Mouse (Mus musculus): Measurements from ENCODE around the gene Gm6525. TPM values are rescaled to one million over a fixed set of nuclear protein-coding genes. Genes with fewer than 3 reads are reported as not detected.

Gene Gm6525
- polyA plus RNA-seq (2015; fragmentation: Nextera tagmentation; extraction: Ambion mirVana): 3.3 and 4.2 TPM in 2 replicates

DNA sequence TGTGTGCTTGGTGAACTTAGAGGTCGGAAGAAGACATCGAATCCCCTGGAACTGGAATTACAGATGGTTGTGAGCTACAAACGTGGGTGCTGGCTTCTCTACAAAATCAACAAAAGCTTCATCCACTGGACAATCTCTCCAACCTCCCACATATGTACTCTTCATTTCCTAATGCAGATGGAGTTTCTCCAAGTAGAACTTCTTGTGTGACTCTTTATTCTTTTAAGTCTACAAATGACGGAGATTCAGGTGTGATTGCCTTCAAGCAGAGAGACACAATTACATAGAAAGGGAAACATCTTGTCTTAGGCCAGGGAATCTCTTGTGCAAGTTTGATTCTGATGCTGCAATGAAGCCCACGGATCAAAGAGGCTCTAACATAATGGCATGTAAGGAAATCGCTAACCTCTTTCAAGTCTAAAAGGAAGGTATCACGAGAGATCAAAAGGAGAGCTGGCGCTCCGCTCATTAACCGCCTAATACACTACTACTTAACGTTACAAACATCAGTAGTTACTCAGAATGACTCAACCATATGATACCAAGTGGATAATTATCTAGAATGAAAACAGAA lies at the start of gene Gm6525:
Gene Gm6525, plus strand, starts transcription at position 524 of the 574 bp plus-strand sequence.
- no peak within 1 kb of the TSS for H3K4me3 ChIP-seq
- 59% methylated on average over 11 of the region's 11 CpGs for WGBS
- H3K9ac ChIP-seq (replicated peaks): no peak within 1 kb of the TSS
- no peak within 1 kb of the TSS for H3K4me2 ChIP-seq (replicated peaks)
- H3K27ac ChIP-seq (replicated peaks): peak within 1 kb of the TSS; percentile 32; the same call in 1 of the 2 replicates
- no peak for ATAC-seq (replicated peaks)
- no peaks in the 10 kb centered on the region for H3K9me3 ChIP-seq
- H3K4me1 ChIP-seq: peaks cover 17% of the 10 kb centered on the region
- peaks cover 58% of the 10 kb centered on the region for H3K36me3 ChIP-seq
- no peaks in the 10 kb centered on the region for H3K27me3 ChIP-seq

DNA sequence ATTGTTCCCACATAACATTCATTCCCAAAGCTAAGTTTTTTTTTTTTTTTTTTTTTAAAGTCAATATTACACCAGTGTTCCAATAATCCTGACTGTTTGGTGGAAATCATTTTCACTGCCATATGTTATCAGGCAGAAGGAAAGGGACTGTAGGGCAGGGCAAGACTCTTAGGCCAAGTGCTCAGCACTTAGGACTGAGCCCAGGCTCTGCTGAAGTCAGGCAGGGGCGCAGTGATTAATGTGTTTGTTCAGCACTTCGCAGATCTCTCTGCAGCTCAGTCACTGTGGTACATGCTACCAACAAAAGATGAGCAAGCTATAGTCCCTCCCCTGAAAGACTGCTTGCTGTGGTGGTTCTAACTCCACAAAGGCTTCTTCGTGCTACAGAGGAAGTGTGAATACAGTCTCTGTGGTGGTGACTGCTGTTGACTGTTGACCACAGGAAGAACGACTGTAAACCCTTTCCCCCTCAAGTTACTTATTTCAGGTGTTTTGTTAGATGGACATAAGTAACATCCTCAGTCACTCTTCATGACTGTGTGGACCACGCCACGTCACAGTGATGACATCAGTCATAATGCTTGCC lies 48.1 kb upstream of the Gm6525 start:
- Histone ChIP-seq H3K4me3 (no peak overlapping the region), H3K4me2 (replicated peaks) (no peak overlapping the region), H3K9ac (replicated peaks) (no peak overlapping the region), H3K27me3 (no peaks in the 10 kb centered on the region), H3K4me1 (no peaks in the 10 kb centered on the region), H3K27ac (replicated peaks) (no peak overlapping the region), H3K36me3 (no peaks in the 10 kb centered on the region), H3K9me3 (no peaks in the 10 kb centered on the region)
- ATAC-seq (replicated peaks): no peak
- WGBS: 79% methylated on average over 6 of the region's 6 CpGs

DNA sequence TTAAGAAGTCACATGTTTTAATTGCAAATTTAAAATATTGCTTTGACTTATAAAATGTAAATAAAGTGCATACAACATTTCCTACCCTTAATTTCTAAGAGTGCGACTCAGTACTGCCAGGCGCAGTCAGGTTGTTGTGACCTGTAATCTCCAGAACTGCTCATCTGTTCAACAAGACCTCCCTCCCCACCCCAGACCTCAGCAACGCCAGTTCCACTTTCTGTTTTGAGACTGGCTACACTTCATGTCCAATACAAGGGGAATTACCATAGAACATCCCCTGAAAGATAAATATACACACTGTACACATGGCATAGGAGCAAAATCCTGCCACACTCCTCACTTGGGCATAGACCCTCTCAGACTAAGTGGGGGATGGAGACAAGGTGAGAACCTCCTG lies 47.2 kb upstream of the Gm6525 start:
- Histone ChIP-seq H3K27ac (replicated peaks) (no peak overlapping the region), H3K4me2 (replicated peaks) (no peak overlapping the region), H3K4me1 (no peaks in the 10 kb centered on the region), H3K9ac (replicated peaks) (no peak overlapping the region), H3K36me3 (no peaks in the 10 kb centered on the region), H3K27me3 (no peaks in the 10 kb centered on the region), H3K9me3 (no peaks in the 10 kb centered on the region), H3K4me3 (no peak overlapping the region)
- WGBS: 86% methylated on average over 3 of the region's 3 CpGs
- no peak for ATAC-seq (replicated peaks)

DNA sequence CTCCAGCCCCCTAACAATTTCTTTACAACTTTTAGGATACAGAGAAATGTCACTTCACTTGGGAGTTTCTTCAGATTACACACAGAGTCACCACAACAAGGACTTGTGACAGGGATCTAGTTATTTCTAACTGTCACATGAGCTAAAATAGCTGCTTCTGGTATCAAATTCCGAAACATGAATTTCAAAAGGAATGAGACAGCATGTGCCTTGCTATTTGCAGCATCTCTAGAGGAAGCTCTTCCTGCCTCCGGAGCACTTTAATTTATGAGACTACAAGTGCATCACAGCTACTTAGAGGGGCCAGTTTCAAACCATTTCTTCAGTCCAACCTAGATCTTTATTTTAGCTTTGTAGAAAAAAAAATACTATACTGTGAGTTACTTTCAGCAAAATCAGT lies 46.5 kb upstream of the Gm6525 start:
- no peaks in the 10 kb centered on the region for H3K4me1 ChIP-seq
- H3K9ac ChIP-seq (replicated peaks): no peak overlapping the region
- H3K9me3 ChIP-seq: no peaks in the 10 kb centered on the region
- no peak overlapping the region for H3K27ac ChIP-seq (replicated peaks)
- 91% methylated on average over 2 of the region's 2 CpGs for WGBS
- no peak overlapping the region for H3K4me3 ChIP-seq
- no peak for ATAC-seq (replicated peaks)
- H3K36me3 ChIP-seq: no peaks in the 10 kb centered on the region
- H3K27me3 ChIP-seq: no peaks in the 10 kb centered on the region
- H3K4me2 ChIP-seq (replicated peaks): no peak overlapping the region

DNA sequence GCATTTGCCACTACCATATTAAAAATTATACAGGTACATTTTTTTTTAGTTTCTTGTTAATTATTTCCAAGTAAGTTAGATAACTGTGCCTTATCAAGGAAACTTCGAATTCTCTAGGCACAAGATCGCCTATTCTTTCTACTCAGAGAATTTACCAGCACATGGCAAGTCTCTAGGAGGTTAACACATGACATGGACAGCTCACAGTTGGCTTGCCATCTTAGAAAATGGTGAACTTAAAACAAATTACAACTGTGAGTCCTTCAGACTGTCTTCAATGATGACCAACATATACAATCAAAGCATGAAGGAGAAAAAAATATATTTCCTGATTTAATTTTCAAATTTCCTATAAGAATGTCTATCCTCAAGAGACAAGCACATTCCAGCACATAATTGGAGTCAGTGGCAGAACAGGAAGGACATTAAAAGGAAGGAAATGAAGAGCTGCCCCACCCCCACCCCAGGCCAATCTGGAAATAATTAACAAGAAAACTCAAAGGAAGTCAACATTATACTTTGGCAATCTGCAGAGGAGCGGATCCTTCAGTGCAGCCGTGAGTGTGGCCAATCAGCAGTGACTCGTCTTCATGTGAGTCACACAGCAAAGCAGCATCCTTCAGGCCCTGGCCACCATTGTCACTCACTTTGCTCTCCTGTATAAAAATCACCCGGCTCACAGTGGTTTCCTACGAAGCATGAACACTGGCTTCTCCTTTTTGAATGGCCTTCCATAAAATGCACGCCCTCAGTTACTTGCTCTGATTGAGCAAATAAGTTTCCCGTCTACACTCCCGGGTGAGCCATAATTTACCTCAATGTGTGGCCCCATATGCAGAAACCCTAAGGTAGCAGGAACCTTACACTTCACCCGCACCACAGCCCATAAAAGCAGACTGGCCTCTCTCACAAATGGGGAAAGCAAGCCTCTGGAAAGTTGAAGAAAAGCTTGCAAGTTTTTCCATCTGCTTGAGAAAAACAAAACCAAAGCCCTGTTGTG lies 44.7 kb upstream of the Gm6525 start:
- Histone ChIP-seq H3K36me3 (no peaks in the 10 kb centered on the region), H3K4me2 (replicated peaks) (no peak overlapping the region), H3K9me3 (no peaks in the 10 kb centered on the region), H3K4me1 (no peaks in the 10 kb centered on the region), H3K4me3 (no peak overlapping the region), H3K27ac (replicated peaks) (no peak overlapping the region), H3K9ac (replicated peaks) (no peak overlapping the region), H3K27me3 (no peaks in the 10 kb centered on the region)
- ATAC-seq (replicated peaks): no peak
- 76% methylated on average over 11 of the region's 11 CpGs for WGBS

DNA sequence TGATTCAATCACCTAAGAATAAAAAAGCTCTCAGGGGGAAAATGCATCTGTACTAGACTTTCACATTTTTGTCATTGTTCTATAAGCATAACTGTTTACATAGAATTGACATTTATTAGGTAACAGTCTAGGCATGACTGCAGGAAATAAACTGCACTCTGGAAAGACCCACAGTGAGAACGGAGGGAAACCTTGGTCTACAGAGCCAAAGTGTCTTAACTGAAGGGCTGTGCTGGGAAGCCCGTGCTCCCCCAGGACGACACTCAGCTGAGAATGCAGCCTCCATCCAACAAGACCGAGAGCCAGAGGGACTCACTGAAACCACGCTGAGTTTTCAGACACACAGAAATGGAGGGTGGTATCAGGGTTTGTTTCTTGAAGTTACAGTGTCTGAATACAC lies 43.1 kb upstream of the Gm6525 start:
- 77% methylated on average over 5 of the region's 5 CpGs for WGBS
- H3K27me3 ChIP-seq: no peaks in the 10 kb centered on the region

DNA sequence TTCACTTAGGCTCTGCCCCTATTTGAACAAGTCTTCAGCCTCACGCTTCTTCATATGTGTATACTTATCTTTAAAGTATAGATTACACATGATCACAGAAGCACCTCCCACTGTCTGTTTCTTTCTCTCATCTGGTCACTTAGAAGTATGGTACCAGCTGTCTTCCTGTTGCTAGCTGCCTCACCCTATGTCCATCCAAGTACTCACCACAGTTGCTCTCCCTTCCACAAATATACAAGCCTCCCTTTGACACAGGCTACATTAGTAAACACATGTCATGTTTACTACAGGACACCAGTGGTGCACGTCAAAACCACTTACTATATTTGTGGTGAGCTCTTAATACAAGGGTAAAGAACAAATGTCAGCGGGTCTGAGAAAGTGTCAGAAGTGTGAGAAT lies 42.5 kb upstream of the Gm6525 start:
- H3K9me3 ChIP-seq: no peaks in the 10 kb centered on the region
- WGBS: 95% methylated on average over 3 of the region's 3 CpGs
- H3K9ac ChIP-seq (replicated peaks): no peak overlapping the region
- no peak overlapping the region for H3K27ac ChIP-seq (replicated peaks)
- H3K27me3 ChIP-seq: no peaks in the 10 kb centered on the region
- no peaks in the 10 kb centered on the region for H3K4me1 ChIP-seq
- no peak for ATAC-seq (replicated peaks)
- no peak overlapping the region for H3K4me2 ChIP-seq (replicated peaks)
- no peak overlapping the region for H3K4me3 ChIP-seq
- no peaks in the 10 kb centered on the region for H3K36me3 ChIP-seq

More for the DNA sequence above, 43.1 kb upstream of the Gm6525 start:
- H3K36me3 ChIP-seq: no peaks in the 10 kb centered on the region
- H3K9me3 ChIP-seq: no peaks in the 10 kb centered on the region
- H3K4me3 ChIP-seq: no peak overlapping the region
- no peaks in the 10 kb centered on the region for H3K4me1 ChIP-seq
- H3K9ac ChIP-seq (replicated peaks): no peak overlapping the region
- ATAC-seq (replicated peaks): no peak
- no peak overlapping the region for H3K27ac ChIP-seq (replicated peaks)
- H3K4me2 ChIP-seq (replicated peaks): no peak overlapping the region

DNA sequence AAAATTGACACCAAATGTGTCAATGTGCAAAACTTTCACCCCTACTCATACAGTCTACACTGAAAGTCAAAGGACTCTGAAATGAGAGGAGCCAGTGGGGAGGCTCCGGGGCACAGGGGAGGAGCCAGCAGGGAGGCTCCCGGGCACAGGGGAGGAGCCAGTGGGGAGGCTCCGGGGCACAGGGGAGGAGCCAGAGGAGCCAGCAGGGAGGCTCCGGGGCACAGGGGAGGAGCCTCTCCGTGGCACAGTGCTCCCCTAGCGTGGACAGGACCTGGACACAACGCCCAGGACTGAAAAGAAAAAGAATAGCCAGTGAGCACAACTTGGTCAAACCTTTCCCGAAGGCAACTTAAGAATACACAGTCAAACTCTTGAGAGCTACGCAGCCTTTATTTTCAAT lies 38.5 kb upstream of the Gm6525 start:
- Histone ChIP-seq H3K4me2 (replicated peaks) (no peak overlapping the region), H3K4me1 (no peaks in the 10 kb centered on the region), H3K9ac (replicated peaks) (no peak overlapping the region), H3K4me3 (no peak overlapping the region), H3K36me3 (no peaks in the 10 kb centered on the region), H3K27ac (replicated peaks) (no peak overlapping the region), H3K27me3 (no peaks in the 10 kb centered on the region), H3K9me3 (no peaks in the 10 kb centered on the region)
- no peak for ATAC-seq (replicated peaks)
- WGBS: 31% methylated on average over 9 of the region's 9 CpGs

DNA sequence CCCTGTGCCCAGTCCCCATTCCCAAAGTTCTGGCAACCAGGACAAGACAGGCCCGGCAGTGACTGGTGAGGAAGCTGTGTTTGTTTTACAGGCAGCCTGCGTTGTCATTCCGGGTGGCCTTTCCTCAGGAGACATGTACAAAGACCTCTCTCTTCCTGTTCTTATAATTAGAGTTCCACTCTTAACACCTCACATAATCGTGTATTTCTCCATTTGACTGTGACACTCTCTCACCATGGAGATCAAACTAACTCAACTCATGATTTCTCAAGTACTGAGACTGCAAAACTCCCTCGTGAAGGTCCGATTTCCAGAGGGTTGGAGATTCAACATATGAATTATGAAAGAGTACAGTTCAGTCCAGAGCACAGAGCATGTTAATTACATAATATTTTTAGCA lies 38.0 kb upstream of the Gm6525 start:
- Histone ChIP-seq H3K27me3 (no peaks in the 10 kb centered on the region), H3K4me3 (no peak overlapping the region), H3K4me1 (no peaks in the 10 kb centered on the region), H3K4me2 (replicated peaks) (no peak overlapping the region), H3K36me3 (no peaks in the 10 kb centered on the region), H3K9ac (replicated peaks) (no peak overlapping the region), H3K9me3 (no peaks in the 10 kb centered on the region), H3K27ac (replicated peaks) (no peak overlapping the region)
- WGBS: 74% methylated on average over 6 of the region's 6 CpGs
- no peak for ATAC-seq (replicated peaks)

DNA sequence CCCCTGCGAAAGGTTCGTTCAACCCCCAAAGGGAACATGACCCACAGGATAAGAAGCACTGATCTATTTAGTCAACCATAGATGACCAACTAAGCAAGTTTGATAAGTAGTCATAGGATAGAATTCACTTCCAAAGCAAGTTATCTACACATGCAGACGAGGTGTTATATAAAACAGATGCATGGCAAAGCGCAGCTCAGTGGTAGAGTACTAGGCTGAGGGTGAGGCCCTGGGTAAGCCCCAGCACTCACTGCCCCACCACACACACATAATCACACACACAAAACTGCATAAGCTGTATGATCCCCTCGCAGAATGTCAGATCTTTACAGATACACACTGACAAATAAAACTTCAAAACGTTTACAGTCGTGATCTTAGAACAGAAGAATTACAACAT lies 37.4 kb upstream of the Gm6525 start:
- H3K4me1 ChIP-seq: no peaks in the 10 kb centered on the region
- WGBS: 91% methylated on average over 7 of the region's 7 CpGs
- no peaks in the 10 kb centered on the region for H3K27me3 ChIP-seq
- no peak overlapping the region for H3K4me3 ChIP-seq
- H3K36me3 ChIP-seq: no peaks in the 10 kb centered on the region
- no peak for ATAC-seq (replicated peaks)
- H3K9me3 ChIP-seq: no peaks in the 10 kb centered on the region
- no peak overlapping the region for H3K27ac ChIP-seq (replicated peaks)
- H3K4me2 ChIP-seq (replicated peaks): no peak overlapping the region
- no peak overlapping the region for H3K9ac ChIP-seq (replicated peaks)

DNA sequence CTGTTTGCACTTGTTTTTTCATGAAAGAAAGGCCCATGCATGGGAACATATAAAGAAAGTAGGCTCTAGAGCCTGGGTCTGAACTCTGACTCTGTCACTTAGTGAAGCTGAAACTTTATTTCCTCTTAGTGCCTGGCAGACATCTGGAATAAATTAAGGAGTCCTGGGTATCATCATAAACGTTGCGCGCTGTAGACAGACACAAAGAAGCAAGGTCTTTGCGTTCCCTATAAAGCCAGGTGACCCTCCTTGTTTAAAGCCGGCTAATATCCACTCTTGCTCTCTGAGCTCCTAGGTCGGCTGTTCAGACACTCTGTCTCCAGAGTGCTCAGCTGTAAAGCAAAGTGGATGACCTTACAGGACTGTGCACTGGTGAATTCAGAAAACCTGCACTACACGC lies 33.0 kb upstream of the Gm6525 start:
- H3K4me1 ChIP-seq: no peaks in the 10 kb centered on the region
- H3K4me2 ChIP-seq (replicated peaks): no peak overlapping the region
- no peak overlapping the region for H3K9ac ChIP-seq (replicated peaks)
- H3K9me3 ChIP-seq: no peaks in the 10 kb centered on the region
- ATAC-seq (replicated peaks): no peak
- no peak overlapping the region for H3K27ac ChIP-seq (replicated peaks)
- 90% methylated on average over 7 of the region's 7 CpGs for WGBS
- H3K27me3 ChIP-seq: no peaks in the 10 kb centered on the region
- H3K4me3 ChIP-seq: no peak overlapping the region
- no peaks in the 10 kb centered on the region for H3K36me3 ChIP-seq

DNA sequence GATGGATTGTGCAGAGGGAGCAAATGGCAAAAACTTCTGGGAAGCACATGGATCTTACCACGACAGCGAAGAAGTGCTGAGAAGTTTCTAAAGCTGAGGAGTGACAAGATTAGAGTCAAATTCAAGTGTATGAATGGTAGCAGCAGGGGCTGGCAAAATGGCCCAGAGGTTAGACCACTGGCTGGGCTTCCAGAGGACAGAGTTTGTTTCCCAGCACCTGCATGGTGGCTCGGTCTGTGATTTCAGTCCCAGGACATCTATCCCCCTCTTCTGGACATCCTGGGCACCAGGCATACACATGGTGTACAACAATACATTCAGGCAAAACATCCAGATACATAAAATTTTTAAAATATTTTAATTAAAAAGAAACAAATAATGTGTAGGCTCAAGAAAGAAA lies 24.1 kb upstream of the Gm6525 start:
- Histone ChIP-seq H3K4me2 (replicated peaks) (no peak overlapping the region), H3K9me3 (no peaks in the 10 kb centered on the region), H3K4me1 (no peaks in the 10 kb centered on the region), H3K36me3 (no peaks in the 10 kb centered on the region), H3K27ac (replicated peaks) (no peak overlapping the region), H3K9ac (replicated peaks) (no peak overlapping the region), H3K4me3 (no peak overlapping the region), H3K27me3 (no peaks in the 10 kb centered on the region)
- 93% methylated on average over 3 of the region's 3 CpGs for WGBS
- ATAC-seq (replicated peaks): no peak
